Mouse (Mus musculus) embryonic fibroblast, embryonic 13.5 days (primary cell): Measurements from ENCODE around the gene 4930579F01Rik.

Experiments
- CTCF ChIP-seq: IDR thresholded peaks from 2 replicates; pipeline ENCODE4 v1.5.1; 2011; ENCODE audit warnings: mild to moderate bottlenecking, control low read depth, low read length, moderate library complexity, borderline replicate concordance; ENCODE audit not compliant: insufficient read depth
- POLR2A ChIP-seq: IDR thresholded peaks from 2 replicates; pipeline ENCODE4 v1.6.1; 2011; ENCODE audit warnings: low read depth, mild to moderate bottlenecking, control low read depth, low read length, moderate library complexity

DNA sequence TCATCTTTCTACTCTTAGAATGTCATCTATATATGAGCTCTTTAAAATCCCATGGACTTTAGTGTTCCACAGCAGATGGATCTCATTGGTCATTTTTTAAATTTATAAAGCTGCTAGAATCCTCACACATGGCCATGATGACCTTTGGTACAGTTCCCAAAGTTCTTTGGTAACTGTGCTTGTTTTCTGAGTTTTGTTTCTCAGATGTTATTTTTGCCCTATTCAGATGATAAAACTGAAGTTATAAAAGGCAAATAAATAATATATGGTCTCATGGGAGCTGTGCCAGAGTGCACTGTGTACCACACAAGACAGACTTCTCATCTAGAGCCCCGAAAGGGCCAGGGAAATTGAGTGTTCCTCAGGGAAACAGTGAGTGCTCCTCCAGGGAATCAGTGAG, 35.8 kb upstream of the 4930579F01Rik start:
- TF ChIP-seq CTCF (no peak), POLR2A (no peak)
